In genomic region chr12:105988434-105988833, GRCm38 (mm10) we compare ENCODE assay signal across 20 mouse cellular contexts.
"Had no signal": no experiment of that assay in that cellular context is flagged by ENCODE, and none has a peak within 500 bp of the region (broad histone marks: within the 10 kb centered on the region; RNA-seq: fewer than 3 reads in every experiment).

No protein-coding gene starts in this region.

- H3K27ac ChIP-seq: layer of hippocampus, adult 2 months; limb, embryonic 10.5 days; limb, embryonic 13.5 days; macrophage; midbrain, embryonic 10.5 days; midbrain, embryonic 13.5 days; neural tube, embryonic 13.5 days had no signal

- H3K4me2 ChIP-seq: limb, embryonic 13.5 days; lung, embryonic 14.5 days; midbrain, embryonic 13.5 days; neural tube, embryonic 13.5 days had no signal

- DNase-seq: kidney, adult 18-20 months; kidney, adult 9 months; kidney, postnatal 25 days; layer of hippocampus, adult 9-11 months; lung, embryonic 14.5 days; retina, postnatal 1 day; thymus, postnatal 25 days had no signal

- H3K9ac ChIP-seq: limb, embryonic 13.5 days; lung, embryonic 14.5 days; midbrain, embryonic 13.5 days; neural tube, embryonic 13.5 days had no signal

- ATAC-seq: inflammation-experienced regulatory T-cells, adult 6 months; intestine, embryonic 16.5 days; lung, postnatal 0 days; midbrain, embryonic 13.5 days; midbrain, embryonic 16.5 days had no signal

- H3K36me3 ChIP-seq: limb, embryonic 10.5 days; limb, embryonic 13.5 days; midbrain, embryonic 10.5 days; midbrain, embryonic 13.5 days; neural tube, embryonic 13.5 days had no signal

- H3K27me3 ChIP-seq: limb, embryonic 13.5 days; midbrain, embryonic 13.5 days; neural tube, embryonic 13.5 days had no signal

- H3K4me1 ChIP-seq: megakaryocyte, embryonic 14.5 days had no signal

- H3K4me3 ChIP-seq: layer of hippocampus, adult 2 months; limb, embryonic 10.5 days; limb, embryonic 13.5 days; megakaryocyte, embryonic 14.5 days; midbrain, embryonic 10.5 days; midbrain, embryonic 13.5 days; myocyte; neural tube, embryonic 13.5 days had no signal
